Mouse (Mus musculus) ES-E14 (cell line): ENCODE measurements at regions not wholly inside any gene's neighbourhood (a gene's known extent, or its start where the extent isn't known, plus 50 kb on each side); places are given as distances from the start of the nearest gene placed in this dataset.

Experiments
- DNase-seq: peaks from one replicate; pipeline ENCODE4 v3.0.0-alpha.2; 2013; ENCODE audit warnings: low read depth, low spot score
- H3K27ac ChIP-seq: 2 replicates; pipeline ENCODE4 v1.5.1; 2012; ENCODE audit warnings: low read depth, mild to moderate bottlenecking, low read length, moderate library complexity, mixed read lengths; ENCODE audit not compliant: poor library complexity, insufficient read depth, severe bottlenecking
- H3K36me3 ChIP-seq: 2 replicates; pipeline ENCODE4 v1.6.1; 2012; ENCODE audit warnings: mild to moderate bottlenecking, low read length, moderate library complexity, mixed read lengths; ENCODE audit not compliant: control insufficient read depth, poor library complexity, insufficient read depth, severe bottlenecking
- H3K4me1 ChIP-seq, 2 experiments: fragments of 150-350 bp in 1 of 2; sonication (generic) in 1 of 2; 2 replicates each; pipeline ENCODE4 v1.6.1; 2012; ENCODE audit warnings: low read length in 2 of 2, mild to moderate bottlenecking in 1 of 2, mixed read lengths in 1 of 2; ENCODE audit not compliant: control insufficient read depth in 2 of 2, insufficient read depth in 2 of 2, poor library complexity in 1 of 2
- H3K4me3 ChIP-seq, 2 experiments: fragments of 150-350 bp in 1 of 2; sonication (generic) in 1 of 2; 2 replicates each; pipeline ENCODE4 v1.5.1; 2012; ENCODE audit warnings: low read length in 2 of 2, low read depth in 1 of 2, mild to moderate bottlenecking in 1 of 2, mixed read lengths in 1 of 2; ENCODE audit not compliant: insufficient read depth in 1 of 2, poor library complexity in 1 of 2, severe bottlenecking in 1 of 2
- H3K9ac ChIP-seq: 2 replicates; pipeline ENCODE4 v1.6.1; 2012; ENCODE audit warnings: low read depth, mild to moderate bottlenecking, low read length, mixed read lengths; ENCODE audit not compliant: poor library complexity, insufficient read depth, severe bottlenecking
- H3K9me3 ChIP-seq: fragments of 150-350 bp; sonication (generic); 2 replicates; pipeline ENCODE4 v1.6.1; 2012; ENCODE audit warnings: low read depth, mild to moderate bottlenecking, low read length; ENCODE audit not compliant: control insufficient read depth, insufficient read depth
- CHD2 ChIP-seq: IDR thresholded peaks from 2 replicates; pipeline ENCODE4 v1.6.1; 2014; ENCODE audit warnings: mild to moderate bottlenecking, low read depth, low read length, inconsistent platforms
- HCFC1 ChIP-seq: IDR thresholded peaks from 2 replicates; pipeline ENCODE4 v1.6.1; 2012; ENCODE audit warnings: low read length, inconsistent platforms, borderline replicate concordance; ENCODE audit not compliant: insufficient read depth
- MAFK ChIP-seq: IDR thresholded peaks from 2 replicates; pipeline ENCODE4 v1.6.1; 2014; ENCODE audit warnings: mild to moderate bottlenecking, low read depth, low read length, inconsistent platforms; ENCODE audit not compliant: insufficient read depth
- ZC3H11A ChIP-seq: IDR thresholded peaks from 2 replicates; pipeline ENCODE4 v1.6.1; 2012; ENCODE audit warnings: low read depth, mild to moderate bottlenecking, inconsistent platforms, low read length, borderline replicate concordance
- ZNF384 ChIP-seq: IDR thresholded peaks from 2 replicates; pipeline ENCODE4 v1.6.1; 2012; ENCODE audit warnings: low read depth, low read length, inconsistent platforms
- in situ Hi-C, 2 experiments: fragments of 600-800 bp; cut with MboI; formaldehyde crosslinking; loops; one replicate each; pipeline ENCODE4 v1.15.1; 2025; ENCODE audit warnings: low sequenced_read_pairs in 2 of 2, inconsistent platforms in 1 of 2; ENCODE audit not compliant: unreplicated experiment in 2 of 2

DNA sequence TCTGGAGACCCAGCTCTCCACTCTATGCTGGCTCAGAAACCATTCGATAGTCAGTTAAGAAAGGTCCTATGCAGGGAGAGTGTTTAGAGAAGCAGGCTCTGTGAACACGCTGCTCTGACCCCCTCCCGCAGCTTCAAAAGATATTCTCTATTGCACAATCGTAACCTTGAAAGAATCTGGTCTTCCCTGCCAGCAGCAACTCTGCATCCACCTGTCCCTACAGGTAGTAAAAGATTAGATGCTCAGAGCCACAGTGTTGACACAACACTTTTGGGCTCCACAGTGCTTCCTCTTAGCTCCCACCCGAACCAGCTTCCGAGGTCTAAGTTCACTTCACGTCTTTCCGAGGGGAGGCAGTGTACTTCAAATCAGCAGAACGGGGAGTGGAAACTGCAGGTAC is 118.9 kb upstream of the Klf14 start:
- H3K4me3 ChIP-seq, result no peak overlapping the region
- no peak for DNase-seq
- peaks cover 9 to 19% of the 10 kb centered on the region in 2 experiments; a peak in 3 of 4 replicates for H3K4me1 ChIP-seq
- in situ Hi-C loops, result no loop called here
- H3K27ac ChIP-seq, result no peak overlapping the region
- no peaks in the 10 kb centered on the region for H3K9me3 ChIP-seq
- H3K9ac ChIP-seq, result no peak overlapping the region
- no peaks in the 10 kb centered on the region; the same call in 1 of the 2 replicates for H3K36me3 ChIP-seq
- TF ChIP-seq ZNF384 (no peak), CHD2 (no peak), MAFK (no peak), HCFC1 (no peak), ZC3H11A (no peak)

DNA sequence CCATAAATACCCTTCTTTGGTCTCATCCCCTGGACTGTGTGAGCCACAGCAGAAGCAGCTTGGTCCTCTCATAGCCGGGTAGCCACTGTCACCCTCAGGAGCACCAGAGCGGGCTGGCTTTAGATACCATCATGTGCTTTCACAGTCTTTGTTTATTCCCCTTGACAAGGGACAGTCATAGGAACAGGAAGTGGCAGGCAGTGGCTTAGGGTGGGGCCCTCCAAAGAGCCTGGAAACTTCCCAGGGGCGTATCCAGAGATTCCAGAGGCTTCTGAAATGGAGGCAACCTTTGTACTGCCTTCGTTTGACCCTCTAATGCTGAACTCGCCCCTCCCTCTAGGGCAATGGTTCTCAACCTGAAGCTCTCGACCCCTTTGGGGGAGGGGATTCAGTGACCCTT is 119.5 kb upstream of the Klf14 start:
- no peak for TF ChIP-seq ZNF384
- TF ChIP-seq CHD2, result no peak
- TF ChIP-seq MAFK, result no peak
- no peak for TF ChIP-seq HCFC1
- TF ChIP-seq ZC3H11A, result no peak
- no peak overlapping the region for H3K27ac ChIP-seq
- no peaks in the 10 kb centered on the region; the same call in 1 of the 2 replicates for H3K36me3 ChIP-seq
- no peaks in the 10 kb centered on the region for H3K9me3 ChIP-seq
- H3K9ac ChIP-seq, result no peak overlapping the region
- H3K4me3 ChIP-seq, result no peak overlapping the region
- no peak for DNase-seq
- in situ Hi-C loops, result no loop called here
- H3K4me1 ChIP-seq, result peaks cover 9 to 19% of the 10 kb centered on the region in 2 experiments; a peak in 3 of 4 replicates

DNA sequence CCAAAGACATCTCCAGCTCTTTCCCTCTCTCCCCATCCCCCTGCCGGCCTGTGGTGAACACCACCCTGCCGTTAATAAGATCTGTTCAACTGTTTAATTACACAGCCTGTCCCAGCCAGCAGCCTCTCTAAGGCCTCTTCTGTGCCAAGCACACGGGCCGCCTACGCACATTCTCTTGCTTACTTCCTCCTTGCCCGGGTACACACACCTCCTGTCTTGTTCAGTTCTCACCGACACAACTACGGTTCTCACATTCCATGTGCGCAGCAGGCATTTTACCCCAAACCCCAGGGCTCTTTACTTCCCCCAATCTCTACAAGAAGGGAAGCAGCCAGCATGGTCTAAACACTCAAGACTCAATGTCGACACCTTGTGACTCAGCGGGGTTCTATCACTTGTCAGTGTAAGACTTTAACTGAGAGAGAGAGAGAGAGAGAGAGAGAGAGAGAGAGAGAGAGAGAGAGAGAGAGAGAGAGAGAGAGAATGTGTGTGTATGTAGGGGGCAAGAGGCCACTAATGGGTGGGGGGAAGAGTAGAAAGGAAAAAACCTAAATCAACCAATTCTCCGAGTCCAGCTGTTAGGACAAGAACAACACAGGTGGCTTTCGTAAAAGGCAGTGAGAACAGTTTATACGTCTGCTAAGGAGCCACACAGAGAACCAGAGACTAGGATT is 120.8 kb upstream of the Klf14 start:
- peaks cover 9 to 19% of the 10 kb centered on the region in 2 experiments; a peak in 3 of 4 replicates for H3K4me1 ChIP-seq

DNA sequence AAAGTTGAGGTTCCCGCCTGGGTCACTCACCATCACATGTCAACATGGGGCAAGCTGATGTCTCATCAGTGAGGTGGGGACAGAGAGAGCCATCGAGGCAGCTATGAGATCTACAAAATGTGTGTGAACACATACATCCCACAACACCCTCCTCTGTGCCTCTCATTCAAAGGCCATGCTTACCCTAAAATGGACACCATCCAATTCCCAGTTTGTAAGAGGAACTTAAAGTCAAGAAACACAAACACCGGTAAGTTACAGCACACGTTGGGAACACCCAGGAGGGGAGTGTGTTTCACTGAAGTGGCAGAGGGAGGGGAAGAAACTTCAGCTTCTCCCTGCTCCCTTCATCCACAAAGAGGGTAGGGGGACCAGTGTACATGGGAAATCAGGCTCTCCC is 121.4 kb upstream of the Klf14 start:
- Histone ChIP-seq H3K27ac (no peak overlapping the region), H3K9me3 (no peaks in the 10 kb centered on the region), H3K4me3 (no peak overlapping the region), H3K4me1 (peaks cover 8 to 19% of the 10 kb centered on the region in 2 experiments; a peak in 3 of 4 replicates), H3K9ac (no peak overlapping the region), H3K36me3 (no peaks in the 10 kb centered on the region; the same call in 1 of the 2 replicates)
- TF ChIP-seq ZC3H11A, result no peak
- TF ChIP-seq MAFK, result no peak
- no peak for TF ChIP-seq HCFC1
- no peak for TF ChIP-seq CHD2
- TF ChIP-seq ZNF384, result no peak
- in situ Hi-C loops, result no loop called here
- no peak for DNase-seq

More for the DNA sequence above, 120.8 kb upstream of the Klf14 start:
- DNase-seq, result no peak
- in situ Hi-C loops, result no loop called here
- no peak overlapping the region for H3K9ac ChIP-seq
- no peak overlapping the region for H3K4me3 ChIP-seq
- no peaks in the 10 kb centered on the region for H3K9me3 ChIP-seq
- TF ChIP-seq ZNF384, result no peak
- TF ChIP-seq ZC3H11A, result no peak
- no peak for TF ChIP-seq CHD2
- no peak for TF ChIP-seq MAFK
- no peak for TF ChIP-seq HCFC1
- H3K27ac ChIP-seq, result no peak overlapping the region
- no peaks in the 10 kb centered on the region; the same call in 1 of the 2 replicates for H3K36me3 ChIP-seq
